Mouse (Mus musculus) heart, embryonic 10.5 days (tissue): ENCODE data around the gene Myb. TPM values are rescaled to one million over a fixed set of nuclear protein-coding genes. Genes with fewer than 3 reads are reported as not detected.

ENCODE experiments used
- DNase-seq: peaks from one replicate; pipeline ENCODE4 v3.0.0-alpha.2; 2017; ENCODE audit warnings: low spot score
- H3K27ac ChIP-seq: fragments of 300-500 bp; sonication (generic); 2 replicates; pipeline ENCODE4 v1.5.1; 2016; ENCODE audit warnings: mild to moderate bottlenecking
- H3K27me3 ChIP-seq: fragments of 300-500 bp; sonication (generic); 2 replicates; pipeline ENCODE4 v1.6.1; 2016; ENCODE audit warnings: mild to moderate bottlenecking; ENCODE audit not compliant: poor library complexity, insufficient read depth, severe bottlenecking
- H3K36me3 ChIP-seq: fragments of 300-500 bp; sonication (generic); 2 replicates; pipeline ENCODE4 v1.6.1; 2016; ENCODE audit warnings: mild to moderate bottlenecking, moderate library complexity
- H3K4me1 ChIP-seq: fragments of 300-500 bp; sonication (generic); 2 replicates; pipeline ENCODE4 v1.6.1; 2016; ENCODE audit warnings: mild to moderate bottlenecking
- H3K4me3 ChIP-seq: fragments of 300-500 bp; sonication (generic); 2 replicates; pipeline ENCODE4 v1.5.1; 2016; ENCODE audit warnings: mild to moderate bottlenecking, moderate library complexity
- H3K9me3 ChIP-seq: fragments of 300-500 bp; sonication (generic); 2 replicates; pipeline ENCODE4 v1.6.1; 2016; ENCODE audit warnings: mild to moderate bottlenecking, moderate library complexity
- WGBS: fragments of 180-500 bp; shearing (Covaris S2); methylation state at CpG from one replicate; pipeline ENCODE4 v1.1.7; 2016; 5-methylcytosine and 5-hydroxymethylcytosine counted together
- polyA plus RNA-seq: library from polyadenylated mRNA; unstranded; fragments of >200 nt; fragmentation: Nextera tagmentation; extraction: Ambion mirVana; gene quantifications from 2 replicates; pipeline ENCODE4 v1.2.1, GENCODE M21; 2016

Gene Myb
- polyA plus RNA-seq, 1 experiment from 2014 or later, result 3.2 TPM

- Histone ChIP-seq H3K4me3 (no peak overlapping the region), H3K27me3 (0 out of 2 replicates have a peak, but pooled peaks cover 5% of the 10 kb centered on the region), H3K27ac (no peak overlapping the region), H3K9me3 (no peaks in the 10 kb centered on the region), H3K36me3 (no peaks in the 10 kb centered on the region), H3K4me1 (peaks cover 3% of the 10 kb centered on the region; the same call in 1 of the 2 replicates)
- WGBS, result 81% methylated on average over 1 of the region's 1 CpGs
- no peak for DNase-seq
These were observed 14.1 kb downstream of the Myb start for GRCm38 (mm10) chr10:21146719-21147118.

GRCm38 (mm10) chr10:21146263-21146662 is 14.5 kb downstream of the Myb start:
- Histone ChIP-seq H3K27me3 (0 out of 2 replicates have a peak, but pooled peaks cover 5% of the 10 kb centered on the region), H3K27ac (no peak overlapping the region), H3K4me3 (no peak overlapping the region), H3K36me3 (no peaks in the 10 kb centered on the region), H3K9me3 (no peaks in the 10 kb centered on the region), H3K4me1 (peaks cover 3% of the 10 kb centered on the region; the same call in 1 of the 2 replicates)
- DNase-seq, result no peak
- 79% methylated on average over 2 of the region's 2 CpGs for WGBS

- peak overlapping the region; percentile 79; the same call in 1 of the 2 replicates for H3K27ac ChIP-seq
- H3K4me1 ChIP-seq, result peaks cover 3% of the 10 kb centered on the region; the same call in 1 of the 2 replicates
- DNase-seq, result peak; percentile 90
- H3K4me3 ChIP-seq, result peak overlapping the region; percentile 62
- WGBS, result 19% methylated on average over 27 of the region's 27 CpGs
- H3K27me3 ChIP-seq, result 0 out of 2 replicates have a peak, but pooled peaks cover 5% of the 10 kb centered on the region
- no peaks in the 10 kb centered on the region for H3K9me3 ChIP-seq
- H3K36me3 ChIP-seq, result no peaks in the 10 kb centered on the region
These were observed 15.9 kb downstream of the Myb start for GRCm38 (mm10) chr10:21144627-21145504.

GRCm38 (mm10) chr10:21135297-21135696 is 25.5 kb downstream of the Myb start:
- Histone ChIP-seq H3K36me3 (0 out of 2 replicates have a peak, but pooled peaks cover 2% of the 10 kb centered on the region), H3K27me3 (no peaks in the 10 kb centered on the region), H3K27ac (no peak overlapping the region), H3K9me3 (no peaks in the 10 kb centered on the region; the same call in 1 of the 2 replicates), H3K4me3 (no peak overlapping the region), H3K4me1 (no peaks in the 10 kb centered on the region)
- no peak for DNase-seq
- WGBS, result 91% methylated on average over 8 of the region's 8 CpGs

- Histone ChIP-seq H3K36me3 (no peaks in the 10 kb centered on the region), H3K27ac (no peak overlapping the region), H3K27me3 (no peaks in the 10 kb centered on the region), H3K4me1 (no peaks in the 10 kb centered on the region), H3K9me3 (no peaks in the 10 kb centered on the region), H3K4me3 (no peak overlapping the region)
- DNase-seq, result no peak
- WGBS, result 49% methylated on average over 9 of the region's 9 CpGs
These were observed 29.8 kb downstream of the Myb start for GRCm38 (mm10) chr10:21130901-21131493.

GRCm38 (mm10) chr10:21128086-21128611 is 32.6 kb downstream of the Myb start:
- DNase-seq, result no peak

GRCm38 (mm10) chr10:21118341-21118740 is 42.4 kb downstream of the Myb start:
- 79% methylated on average over 3 of the region's 3 CpGs for WGBS
- Histone ChIP-seq H3K36me3 (no peaks in the 10 kb centered on the region), H3K9me3 (no peaks in the 10 kb centered on the region), H3K4me1 (no peaks in the 10 kb centered on the region), H3K27me3 (no peaks in the 10 kb centered on the region), H3K27ac (no peak overlapping the region), H3K4me3 (no peak overlapping the region)
- no peak for DNase-seq

More at GRCm38 (mm10) chr10:21128086-21128611, 32.6 kb downstream of the Myb start:
- 72% methylated on average over 5 of the region's 5 CpGs for WGBS
- no peak overlapping the region for H3K27ac ChIP-seq
- no peaks in the 10 kb centered on the region for H3K9me3 ChIP-seq
- H3K4me1 ChIP-seq, result no peaks in the 10 kb centered on the region
- H3K27me3 ChIP-seq, result no peaks in the 10 kb centered on the region
- H3K4me3 ChIP-seq, result no peak overlapping the region
- H3K36me3 ChIP-seq, result no peaks in the 10 kb centered on the region

- no peak overlapping the region for H3K27ac ChIP-seq
- no peak overlapping the region for H3K4me3 ChIP-seq
- no peaks in the 10 kb centered on the region for H3K9me3 ChIP-seq
- H3K36me3 ChIP-seq, result no peaks in the 10 kb centered on the region
- H3K27me3 ChIP-seq, result no peaks in the 10 kb centered on the region
- 87% methylated on average over 2 of the region's 2 CpGs for WGBS
- 0 out of 2 replicates have a peak, but pooled peaks cover 2% of the 10 kb centered on the region for H3K4me1 ChIP-seq
- DNase-seq, result no peak
These were observed 46.3 kb downstream of the Myb start for GRCm38 (mm10) chr10:21114459-21114858.

- Histone ChIP-seq H3K27ac (no peak overlapping the region), H3K4me3 (no peak overlapping the region), H3K27me3 (no peaks in the 10 kb centered on the region), H3K4me1 (0 out of 2 replicates have a peak, but pooled peaks cover 4% of the 10 kb centered on the region), H3K9me3 (no peaks in the 10 kb centered on the region), H3K36me3 (no peaks in the 10 kb centered on the region)
- no peak for DNase-seq
- WGBS, result 80% methylated on average over 2 of the region's 2 CpGs
These were observed 48.1 kb downstream of the Myb start for GRCm38 (mm10) chr10:21112689-21113088.

- 0 out of 2 replicates have a peak, but pooled peaks cover 4% of the 10 kb centered on the region for H3K4me1 ChIP-seq
- no peak overlapping the region for H3K27ac ChIP-seq
- H3K27me3 ChIP-seq, result no peaks in the 10 kb centered on the region
- no peak overlapping the region for H3K4me3 ChIP-seq
- H3K9me3 ChIP-seq, result no peaks in the 10 kb centered on the region
- no peaks in the 10 kb centered on the region for H3K36me3 ChIP-seq
- WGBS, result 47% methylated on average over 7 of the region's 7 CpGs
- peak; percentile 39 for DNase-seq
These were observed 51.3 kb downstream of the Myb start for GRCm38 (mm10) chr10:21109337-21110056.

- WGBS, result 88% methylated on average over 2 of the region's 2 CpGs
- no peaks in the 10 kb centered on the region for H3K36me3 ChIP-seq
- DNase-seq, result peak; percentile 51
- H3K27ac ChIP-seq, result no peak overlapping the region
- no peak overlapping the region for H3K4me3 ChIP-seq
- H3K27me3 ChIP-seq, result no peaks in the 10 kb centered on the region
- 0 out of 2 replicates have a peak, but pooled peaks cover 4% of the 10 kb centered on the region for H3K4me1 ChIP-seq
- H3K9me3 ChIP-seq, result no peaks in the 10 kb centered on the region
These were observed 52.0 kb downstream of the Myb start for GRCm38 (mm10) chr10:21108796-21109195.

- 81% methylated on average over 5 of the region's 5 CpGs for WGBS
- no peak overlapping the region for H3K4me3 ChIP-seq
These were observed 52.6 kb downstream of the Myb start for GRCm38 (mm10) chr10:21108182-21108581.

More at GRCm38 (mm10) chr10:21108182-21108581, 52.6 kb downstream of the Myb start:
- Histone ChIP-seq H3K27me3 (no peaks in the 10 kb centered on the region), H3K36me3 (no peaks in the 10 kb centered on the region), H3K27ac (no peak overlapping the region), H3K9me3 (no peaks in the 10 kb centered on the region), H3K4me1 (0 out of 2 replicates have a peak, but pooled peaks cover 4% of the 10 kb centered on the region)
- DNase-seq, result no peak
